Mouse (Mus musculus): ENCODE measurements around the gene Pdia6. TPM values are rescaled to one million over a fixed set of nuclear protein-coding genes. Genes with fewer than 3 reads are reported as not detected.

The Pdia6 gene
- total RNA-seq, 1 experiment, result 632 TPM

- Histone ChIP-seq H3K4me1 (ENCODE audit: control insufficient read depth in 2 of 2, insufficient read depth in 2 of 2, low read length in 2 of 2, poor library complexity in 1 of 2) (no peaks in the 10 kb centered on the region), H3K9me3 (ENCODE audit: control insufficient read depth, insufficient read depth, low read depth, low read length) (no peaks in the 10 kb centered on the region), H3K9ac (ENCODE audit: insufficient read depth, low read depth, low read length, poor library complexity, severe bottlenecking) (no peak overlapping the region), H3K36me3 (ENCODE audit: control insufficient read depth, insufficient read depth, low read length, poor library complexity, severe bottlenecking) (no peaks in the 10 kb centered on the region), H3K27ac (ENCODE audit: insufficient read depth, low read depth, low read length, poor library complexity, severe bottlenecking) (no peak overlapping the region), H3K4me3 (ENCODE audit: insufficient read depth in 1 of 2, low read depth in 1 of 2, low read length in 2 of 2, poor library complexity in 1 of 2, severe bottlenecking in 1 of 2) (no peak overlapping the region)
- in situ Hi-C loops (cut with MboI; ENCODE audit: low sequenced_read_pairs in 2 of 2, unreplicated experiment in 2 of 2), result no loop called here
- no peak for DNase-seq (ENCODE audit: low read depth, low spot score)
- TF ChIP-seq HCFC1 (IDR thresholded peaks at IDR 0.05; ENCODE audit: borderline replicate concordance, insufficient read depth, low read length), result no peak
- no peak for TF ChIP-seq MAFK (IDR thresholded peaks at IDR 0.05; ENCODE audit: insufficient read depth, low read depth, low read length)
- no peak for TF ChIP-seq ZC3H11A (IDR thresholded peaks at IDR 0.05; ENCODE audit: borderline replicate concordance, low read depth, low read length)
- TF ChIP-seq ZNF384 (IDR thresholded peaks at IDR 0.05; ENCODE audit: low read depth, low read length), result no peak
- no peak for TF ChIP-seq CHD2 (IDR thresholded peaks at IDR 0.05; ENCODE audit: low read depth, low read length)
These were observed 27.0 kb upstream of the Pdia6 start for GRCm38 (mm10) chr12:17239428-17239688.

GRCm38 (mm10) chr12:17241016-17241415 is 25.3 kb upstream of the Pdia6 start:
- Histone ChIP-seq H3K4me3 (ENCODE audit: insufficient read depth in 1 of 2, low read depth in 1 of 2, low read length in 2 of 2, poor library complexity in 1 of 2, severe bottlenecking in 1 of 2) (no peak overlapping the region), H3K4me1 (ENCODE audit: control insufficient read depth in 2 of 2, insufficient read depth in 2 of 2, low read length in 2 of 2, poor library complexity in 1 of 2) (no peaks in the 10 kb centered on the region), H3K9ac (ENCODE audit: insufficient read depth, low read depth, low read length, poor library complexity, severe bottlenecking) (no peak overlapping the region), H3K9me3 (ENCODE audit: control insufficient read depth, insufficient read depth, low read depth, low read length) (no peaks in the 10 kb centered on the region), H3K36me3 (ENCODE audit: control insufficient read depth, insufficient read depth, low read length, poor library complexity, severe bottlenecking) (no peaks in the 10 kb centered on the region), H3K27ac (ENCODE audit: insufficient read depth, low read depth, low read length, poor library complexity, severe bottlenecking) (no peak overlapping the region)
- DNase-seq (ENCODE audit: low read depth, low spot score), result no peak
- no peak for TF ChIP-seq CHD2 (IDR thresholded peaks at IDR 0.05; ENCODE audit: low read depth, low read length)
- no peak for TF ChIP-seq ZNF384 (IDR thresholded peaks at IDR 0.05; ENCODE audit: low read depth, low read length)
- in situ Hi-C loops (cut with MboI; ENCODE audit: low sequenced_read_pairs in 2 of 2, unreplicated experiment in 2 of 2), result no loop called here

- in situ Hi-C loops (cut with MboI; ENCODE audit: low sequenced_read_pairs in 2 of 2, unreplicated experiment in 2 of 2), result no loop called here
- TF ChIP-seq ZNF384 (IDR thresholded peaks at IDR 0.05; ENCODE audit: low read depth, low read length), result no peak
- no peak for DNase-seq (ENCODE audit: low read depth, low spot score)
These were observed 24.7 kb upstream of the Pdia6 start for GRCm38 (mm10) chr12:17241614-17242013.

GRCm38 (mm10) chr12:17242041-17242440 is 24.3 kb upstream of the Pdia6 start:
- TF ChIP-seq MAFK (IDR thresholded peaks at IDR 0.05; ENCODE audit: insufficient read depth, low read depth, low read length) (no peak), ZC3H11A (IDR thresholded peaks at IDR 0.05; ENCODE audit: borderline replicate concordance, low read depth, low read length) (no peak), CHD2 (IDR thresholded peaks at IDR 0.05; ENCODE audit: low read depth, low read length) (no peak), HCFC1 (IDR thresholded peaks at IDR 0.05; ENCODE audit: borderline replicate concordance, insufficient read depth, low read length) (no peak), ZNF384 (IDR thresholded peaks at IDR 0.05; ENCODE audit: low read depth, low read length) (no peak)
- Histone ChIP-seq H3K36me3 (ENCODE audit: control insufficient read depth, insufficient read depth, low read length, poor library complexity, severe bottlenecking) (no peaks in the 10 kb centered on the region), H3K4me1 (ENCODE audit: control insufficient read depth in 2 of 2, insufficient read depth in 2 of 2, low read length in 2 of 2, poor library complexity in 1 of 2) (no peaks in the 10 kb centered on the region), H3K27ac (ENCODE audit: insufficient read depth, low read depth, low read length, poor library complexity, severe bottlenecking) (no peak overlapping the region), H3K4me3 (ENCODE audit: insufficient read depth in 1 of 2, low read depth in 1 of 2, low read length in 2 of 2, poor library complexity in 1 of 2, severe bottlenecking in 1 of 2) (no peak overlapping the region), H3K9me3 (ENCODE audit: control insufficient read depth, insufficient read depth, low read depth, low read length) (no peaks in the 10 kb centered on the region), H3K9ac (ENCODE audit: insufficient read depth, low read depth, low read length, poor library complexity, severe bottlenecking) (no peak overlapping the region)
- in situ Hi-C loops (cut with MboI; ENCODE audit: low sequenced_read_pairs in 2 of 2, unreplicated experiment in 2 of 2), result no loop called here
- no peak for DNase-seq (ENCODE audit: low read depth, low spot score)

More at GRCm38 (mm10) chr12:17241614-17242013, 24.7 kb upstream of the Pdia6 start:
- Histone ChIP-seq H3K9me3 (ENCODE audit: control insufficient read depth, insufficient read depth, low read depth, low read length) (no peaks in the 10 kb centered on the region), H3K36me3 (ENCODE audit: control insufficient read depth, insufficient read depth, low read length, poor library complexity, severe bottlenecking) (no peaks in the 10 kb centered on the region), H3K27ac (ENCODE audit: insufficient read depth, low read depth, low read length, poor library complexity, severe bottlenecking) (no peak overlapping the region), H3K4me3 (ENCODE audit: insufficient read depth in 1 of 2, low read depth in 1 of 2, low read length in 2 of 2, poor library complexity in 1 of 2, severe bottlenecking in 1 of 2) (no peak overlapping the region), H3K4me1 (ENCODE audit: control insufficient read depth in 2 of 2, insufficient read depth in 2 of 2, low read length in 2 of 2, poor library complexity in 1 of 2) (no peaks in the 10 kb centered on the region), H3K9ac (ENCODE audit: insufficient read depth, low read depth, low read length, poor library complexity, severe bottlenecking) (no peak overlapping the region)

GRCm38 (mm10) chr12:17250962-17251361 is 15.4 kb upstream of the Pdia6 start:
- H3K4me3 ChIP-seq (ENCODE audit: insufficient read depth in 1 of 2, low read depth in 1 of 2, low read length in 2 of 2, poor library complexity in 1 of 2, severe bottlenecking in 1 of 2), result no peak overlapping the region
- in situ Hi-C loops (cut with MboI; ENCODE audit: low sequenced_read_pairs in 2 of 2, unreplicated experiment in 2 of 2), result no loop called here
- no peak overlapping the region for H3K27ac ChIP-seq (ENCODE audit: insufficient read depth, low read depth, low read length, poor library complexity, severe bottlenecking)
- H3K4me1 ChIP-seq (ENCODE audit: control insufficient read depth in 2 of 2, insufficient read depth in 2 of 2, low read length in 2 of 2, poor library complexity in 1 of 2), result peaks cover 0 to 4% of the 10 kb centered on the region in 2 experiments; a peak in 1 of 4 replicates
- no peaks in the 10 kb centered on the region for H3K36me3 ChIP-seq (ENCODE audit: control insufficient read depth, insufficient read depth, low read length, poor library complexity, severe bottlenecking)
- TF ChIP-seq ZNF384 (IDR thresholded peaks at IDR 0.05; ENCODE audit: low read depth, low read length) (no peak), ZC3H11A (IDR thresholded peaks at IDR 0.05; ENCODE audit: borderline replicate concordance, low read depth, low read length) (no peak), CHD2 (IDR thresholded peaks at IDR 0.05; ENCODE audit: low read depth, low read length) (no peak), MAFK (IDR thresholded peaks at IDR 0.05; ENCODE audit: insufficient read depth, low read depth, low read length) (no peak), HCFC1 (IDR thresholded peaks at IDR 0.05; ENCODE audit: borderline replicate concordance, insufficient read depth, low read length) (no peak)
- no peaks in the 10 kb centered on the region for H3K9me3 ChIP-seq (ENCODE audit: control insufficient read depth, insufficient read depth, low read depth, low read length)
- DNase-seq (ENCODE audit: low read depth, low spot score), result no peak
- H3K9ac ChIP-seq (ENCODE audit: insufficient read depth, low read depth, low read length, poor library complexity, severe bottlenecking), result no peak overlapping the region
